Mouse (Mus musculus): ENCODE results near the gene Cd177. TPM values are rescaled to one million over a fixed set of nuclear protein-coding genes. Genes with fewer than 3 reads are reported as not detected.
"Not testable (repeated sequence)": the region's sequence is repeated elsewhere in the genome, so short reads cannot be mapped to it uniquely, and the experiment has no call there.

Gene Cd177
- total RNA-seq (2021), result under 1 TPM in 1 of 2 experiments, not detected in 1; 0.17 TPM
- long read RNA-seq, experiment 1, result 0 reads
- long read RNA-seq, experiment 2, result 0 reads

DNA sequence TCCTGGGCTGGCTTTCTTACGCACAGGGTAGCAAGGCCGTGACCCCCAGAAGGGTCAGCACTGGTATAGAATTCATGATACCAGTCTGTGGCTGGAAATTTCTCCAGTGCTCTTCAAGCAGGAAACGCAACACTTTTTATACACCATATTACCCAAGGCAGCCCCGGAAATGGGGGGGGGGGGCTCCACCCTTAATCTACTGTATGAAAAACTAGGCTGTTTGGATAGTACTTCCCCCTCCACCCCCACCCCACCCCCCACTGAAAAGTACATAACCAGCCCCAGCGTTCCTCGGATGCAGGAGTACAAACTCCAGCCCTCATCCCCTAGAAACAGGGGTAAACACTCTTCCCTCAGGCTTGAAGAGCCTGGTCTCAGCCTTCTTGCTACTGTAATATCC lies at the start of gene Cd177:
Gene Cd177 (minus strand): TSS at position 101 of the 400 bp plus-strand sequence.
- intact Hi-C loops (cut with DNase I), result loop anchor here (10.0 kb wide), 1 partner anchor 65 kb away; no protein-coding TSS in a partner anchor
- no peak for DNase-seq

DNA sequence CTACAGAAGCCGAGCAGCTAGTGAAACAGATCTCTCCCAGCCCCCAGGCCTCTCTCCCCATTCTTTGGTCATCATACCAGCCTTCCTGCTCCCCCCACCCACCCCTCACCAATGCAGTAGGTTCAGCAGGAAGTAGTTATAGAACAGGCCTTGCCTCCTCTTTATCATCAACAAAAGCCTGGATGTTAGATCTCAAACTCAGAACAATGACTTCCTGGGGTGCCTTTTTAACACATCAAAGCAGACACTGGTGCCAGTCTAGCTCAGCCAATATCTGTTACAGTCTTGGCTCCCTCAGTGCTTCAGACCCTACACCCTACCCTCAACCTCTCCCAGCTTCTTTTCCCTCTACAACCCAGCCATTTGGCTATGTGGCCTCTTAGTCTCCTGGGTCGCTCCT lies 48.9 kb upstream of the Cd177 start:
- no peak for DNase-seq
- intact Hi-C loops (cut with DNase I), result no loop called here

DNA sequence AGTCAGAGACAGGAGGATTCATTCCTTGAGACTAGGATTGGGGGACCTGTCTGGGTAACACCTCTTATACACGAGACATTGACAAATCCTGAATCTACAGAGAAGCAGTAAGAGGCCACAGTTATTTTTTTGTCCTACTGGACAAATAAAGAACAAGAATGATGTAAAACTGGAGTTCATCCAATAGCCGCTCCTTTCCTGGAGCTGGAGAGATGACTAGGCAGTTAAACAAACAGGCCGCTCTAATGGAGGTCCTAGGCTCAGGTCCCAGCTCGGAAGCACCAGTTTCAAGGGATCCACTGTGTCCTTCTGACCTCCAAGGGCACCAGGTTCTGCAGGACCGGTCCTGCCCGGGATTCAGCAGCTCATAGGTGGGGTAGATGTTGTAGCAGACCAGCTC lies 44.7 kb upstream of the Cd177 start:
- intact Hi-C loops (cut with DNase I), result no loop called here
- DNase-seq, result no peak

DNA sequence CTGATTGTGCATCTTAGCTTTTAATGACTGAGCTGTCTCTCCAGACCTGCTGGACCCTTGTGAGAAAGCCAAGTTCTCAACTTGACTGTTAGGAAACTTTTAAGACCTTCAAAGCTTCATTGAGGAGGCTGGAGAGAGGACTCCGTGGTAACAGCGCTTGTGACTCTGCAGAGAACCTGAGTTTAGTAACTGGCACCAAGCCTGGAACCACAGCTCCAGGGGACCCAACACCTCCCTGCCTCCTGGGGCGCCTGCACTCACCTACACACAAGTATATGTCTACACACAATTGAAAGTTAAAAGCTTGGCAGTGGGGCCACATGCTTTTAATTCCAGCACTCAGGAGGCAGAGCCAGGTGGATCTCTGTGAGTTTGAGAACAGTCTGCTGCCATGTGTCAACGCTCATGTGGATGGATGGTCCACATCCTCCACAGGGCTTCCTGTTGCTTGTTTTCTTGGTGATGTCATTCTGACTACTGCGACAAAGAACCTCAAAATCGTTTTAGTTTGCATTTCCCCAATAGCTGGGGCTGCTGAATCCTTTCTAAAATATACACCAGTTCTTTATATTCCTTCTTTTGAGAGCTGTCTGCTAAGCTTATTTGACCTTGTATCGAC lies 42.1 kb upstream of the Cd177 start:
- intact Hi-C loops (cut with DNase I), result no loop called here

DNA sequence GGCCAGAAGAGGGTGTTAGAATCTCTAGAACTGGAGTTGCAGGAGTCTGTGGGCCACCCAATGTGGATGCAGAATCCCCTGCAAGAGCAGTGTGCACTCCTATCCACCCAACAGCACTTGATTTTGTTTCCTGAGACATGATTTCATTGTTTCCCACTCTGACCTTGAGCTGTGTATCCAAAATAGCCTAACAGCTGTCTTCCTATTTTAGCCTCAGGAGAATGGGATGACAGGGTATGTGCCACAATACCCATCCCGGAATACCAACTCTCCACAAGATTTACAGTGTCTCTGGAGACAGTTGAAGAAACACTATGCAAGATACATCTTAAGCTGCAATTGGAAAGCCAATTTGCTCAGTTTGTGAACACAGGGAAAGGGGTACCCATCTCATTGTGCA lies 37.8 kb upstream of the Cd177 start:
- DNase-seq, result no peak
- intact Hi-C loops (cut with DNase I), result no loop called here

More for the DNA sequence above, 42.1 kb upstream of the Cd177 start:
- DNase-seq, result no peak

DNA sequence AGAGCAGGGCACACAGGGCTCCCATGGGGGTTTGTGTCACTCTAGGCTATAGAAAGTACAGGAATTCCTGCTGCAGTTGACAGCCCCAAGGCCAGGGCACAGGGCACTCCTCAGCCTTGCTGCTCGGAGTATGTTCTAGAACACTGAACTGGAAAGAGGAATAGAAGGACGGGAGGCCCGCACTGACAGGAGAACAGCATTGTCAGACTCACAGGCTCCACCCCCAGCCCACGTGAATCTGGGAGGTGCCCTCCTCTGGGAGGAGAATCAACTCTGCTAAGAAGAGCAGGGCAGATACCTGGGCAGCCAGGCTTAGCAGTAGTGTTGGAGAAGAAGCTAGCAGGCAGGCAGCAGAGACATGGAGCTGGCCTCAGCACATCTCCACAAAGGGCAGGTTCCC lies 16.8 kb upstream of the Cd177 start, which contains the start of gene Ceacam10:
Gene Ceacam10 (plus strand): TSS at position 289 of the 400 bp plus-strand sequence.
- not testable (repeated sequence) for DNase-seq
- intact Hi-C loops (cut with DNase I), result loop anchor here (5.0 kb wide), 1 partner anchor 760 kb away; the partner anchor contains the start of gene Ceacam2

DNA sequence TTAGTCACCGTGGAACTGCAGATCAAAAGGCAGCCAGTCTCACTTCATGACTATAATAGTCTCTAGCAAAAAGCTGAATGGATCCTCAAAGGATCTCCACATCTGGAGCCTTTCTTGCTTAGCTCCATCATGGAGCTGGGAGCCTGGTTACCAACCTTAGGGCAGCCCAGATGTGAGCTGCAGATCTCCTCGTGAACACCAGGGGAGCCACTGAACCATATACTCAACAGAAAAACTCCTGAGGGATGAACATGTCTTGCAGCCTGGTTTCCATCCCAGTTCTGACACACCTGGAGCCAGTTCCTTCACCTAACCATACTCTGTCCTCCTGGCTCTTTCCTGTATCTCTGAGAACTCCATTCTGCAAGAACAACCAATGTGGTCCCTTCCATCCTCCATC lies 16.0 kb upstream of the Cd177 start:
- DNase-seq, result no peak
- intact Hi-C loops (cut with DNase I), result loop anchor here (5.0 kb wide), 1 partner anchor 761 kb away; the partner anchor contains the start of gene Ceacam2

DNA sequence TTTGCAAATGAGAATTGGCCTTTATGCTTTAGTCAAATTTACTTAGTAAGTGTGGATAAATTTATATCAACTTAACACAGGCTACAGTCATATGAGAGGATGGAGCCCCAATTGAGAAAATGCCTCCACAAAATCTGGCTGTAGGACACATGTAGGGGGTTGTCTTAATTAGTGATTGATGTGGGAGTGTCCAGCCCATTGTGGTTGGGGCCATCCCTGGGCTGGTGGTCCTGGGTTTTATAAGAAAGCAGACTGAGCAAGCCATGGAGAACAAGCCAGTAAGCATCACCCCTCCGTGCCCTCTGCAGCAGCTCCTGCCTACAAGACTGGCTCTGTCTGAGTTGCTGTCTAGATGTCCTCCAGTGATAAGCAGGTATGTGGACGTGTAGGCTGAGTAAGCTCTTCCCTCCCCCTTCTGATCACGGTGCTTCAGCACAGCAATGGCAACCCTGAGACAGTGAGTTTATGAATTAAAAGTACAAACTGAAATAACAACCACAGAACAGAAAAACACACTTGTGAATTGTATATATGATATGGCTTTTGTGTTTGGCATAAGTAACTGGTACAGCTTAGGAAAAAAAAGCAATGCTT lies 13.9 kb upstream of the Cd177 start:
- DNase-seq, result no peak
- intact Hi-C loops (cut with DNase I), result no loop called here

DNA sequence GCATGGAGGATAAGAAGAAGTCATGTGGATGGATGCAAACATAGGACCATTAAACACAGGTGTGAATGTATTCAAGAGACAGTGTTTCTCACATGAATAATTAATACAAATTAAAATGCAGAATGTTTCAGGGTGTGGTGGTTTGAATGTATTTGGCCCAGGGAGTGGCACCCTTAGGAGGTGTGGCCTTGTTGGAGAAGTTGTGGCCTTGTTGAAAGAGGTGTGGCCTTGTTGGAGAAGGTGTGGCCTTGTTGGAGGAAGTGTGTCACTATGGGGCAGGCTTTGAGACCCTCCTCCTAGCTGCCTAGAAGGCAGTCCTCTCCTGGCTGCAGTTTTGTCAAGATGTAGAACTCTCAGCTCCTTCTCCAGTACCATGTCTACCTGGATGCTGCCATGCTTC lies 11.2 kb upstream of the Cd177 start:
- intact Hi-C loops (cut with DNase I), result no loop called here

DNA sequence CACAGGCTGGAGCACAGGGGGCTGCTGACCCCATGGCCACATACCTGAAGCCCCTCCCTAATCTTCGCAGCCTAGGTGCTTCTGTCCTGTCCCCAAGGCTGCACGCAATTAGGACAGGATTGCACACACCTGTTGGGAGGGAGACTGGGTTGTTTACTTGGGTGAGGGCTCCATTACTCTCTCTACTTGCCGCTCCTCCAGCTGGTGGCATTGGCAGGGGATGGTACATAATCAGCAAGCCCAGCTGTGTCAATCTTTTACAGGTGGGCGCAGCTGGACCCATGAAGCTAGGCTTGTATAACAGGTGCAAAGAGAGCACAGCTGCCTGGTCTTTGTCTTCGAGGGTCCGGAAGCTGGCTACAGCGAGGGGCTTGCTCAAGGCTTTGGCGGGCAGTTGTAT lies 2.5 kb upstream of the Cd177 start:
- DNase-seq, result no peak
- intact Hi-C loops (cut with DNase I), result loop anchor here (10.0 kb wide), 1 partner anchor 62 kb away; no protein-coding TSS in a partner anchor

More for the DNA sequence above, 11.2 kb upstream of the Cd177 start:
- no peak for DNase-seq

DNA sequence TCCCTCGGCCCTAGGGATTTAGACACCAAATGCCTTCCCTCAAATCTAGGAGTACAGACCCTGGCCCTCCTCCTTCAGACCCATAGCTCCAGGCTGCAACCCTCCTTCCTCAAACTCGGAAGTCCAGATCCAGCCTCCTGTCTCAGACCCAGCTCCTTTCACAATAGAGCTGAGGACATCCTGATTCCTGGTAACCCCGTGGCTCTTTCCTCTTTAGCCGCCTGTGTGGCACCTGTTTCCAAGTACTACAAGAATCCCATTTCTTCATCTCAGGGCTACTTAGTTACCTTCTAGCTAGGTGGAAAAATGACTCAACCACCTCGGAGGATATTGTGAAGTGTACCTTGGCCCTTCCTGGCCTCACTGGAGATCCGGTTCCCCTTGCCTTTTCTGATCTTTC lies 1.1 kb upstream of the Cd177 start:
- intact Hi-C loops (cut with DNase I), result loop anchor here (10.0 kb wide), 1 partner anchor 64 kb away; no protein-coding TSS in a partner anchor
- DNase-seq, result no peak

DNA sequence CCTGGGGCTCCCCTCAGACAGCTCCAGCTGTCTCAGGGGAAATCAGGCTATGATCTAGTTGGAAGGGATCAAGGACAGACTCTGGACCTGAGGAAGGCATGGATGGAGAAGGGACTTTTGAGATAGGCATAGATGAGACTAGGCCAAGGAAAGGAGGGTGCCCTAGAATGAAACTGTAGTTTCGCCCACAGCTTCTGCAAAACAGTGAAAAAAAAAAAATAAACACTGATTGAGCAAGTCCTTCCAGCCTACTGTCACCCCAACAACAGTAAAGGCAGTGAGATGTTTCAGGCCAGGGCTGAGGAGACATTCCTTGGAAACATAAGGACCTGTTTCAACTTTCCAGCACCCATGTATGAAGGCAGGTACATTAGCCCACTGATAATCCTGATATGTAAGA lies 1.6 kb downstream of the Cd177 start:
- no peak for DNase-seq
- intact Hi-C loops (cut with DNase I), result no loop called here

DNA sequence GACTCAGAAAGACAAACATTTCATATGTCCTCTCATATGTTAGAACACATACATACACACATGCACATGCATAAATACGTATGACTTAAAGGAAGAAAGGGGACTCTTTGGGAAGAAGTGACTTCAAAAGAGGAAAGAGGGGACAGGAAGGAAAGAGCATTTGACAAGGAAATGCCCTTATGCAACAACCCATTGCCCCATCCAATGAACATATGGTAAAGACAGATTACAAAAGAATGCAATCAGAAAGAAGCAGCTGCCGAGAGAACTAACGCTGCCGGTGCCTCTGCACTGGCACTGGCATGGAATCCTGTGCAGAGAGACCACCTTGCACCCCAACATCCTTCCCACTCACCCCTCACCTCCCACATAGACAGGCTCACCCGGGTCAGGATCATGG lies 6.6 kb downstream of the Cd177 start:
- no peak for DNase-seq

DNA sequence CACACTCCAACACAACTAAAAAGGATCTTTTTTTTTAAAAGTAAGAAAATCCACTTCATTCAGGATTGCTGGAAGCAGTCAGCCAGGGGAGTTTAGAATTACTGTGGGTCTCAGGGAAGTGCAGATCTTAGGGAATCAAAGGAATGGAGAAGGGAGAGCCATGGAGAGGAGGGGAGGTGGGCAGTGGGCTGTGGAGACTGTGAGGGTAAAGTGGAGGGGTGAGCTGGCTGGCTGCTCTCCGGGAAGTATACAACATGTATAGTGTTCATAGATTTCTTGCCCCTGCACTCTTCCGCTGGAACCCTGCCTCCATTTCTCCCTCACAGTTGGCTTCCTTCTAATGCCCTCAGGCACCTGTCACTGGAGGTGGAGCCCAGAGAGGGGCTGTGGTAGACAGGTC lies 8.5 kb downstream of the Cd177 start:
- DNase-seq, result no peak
- intact Hi-C loops (cut with DNase I), result no loop called here

More for the DNA sequence above, 6.6 kb downstream of the Cd177 start:
- intact Hi-C loops (cut with DNase I), result no loop called here

DNA sequence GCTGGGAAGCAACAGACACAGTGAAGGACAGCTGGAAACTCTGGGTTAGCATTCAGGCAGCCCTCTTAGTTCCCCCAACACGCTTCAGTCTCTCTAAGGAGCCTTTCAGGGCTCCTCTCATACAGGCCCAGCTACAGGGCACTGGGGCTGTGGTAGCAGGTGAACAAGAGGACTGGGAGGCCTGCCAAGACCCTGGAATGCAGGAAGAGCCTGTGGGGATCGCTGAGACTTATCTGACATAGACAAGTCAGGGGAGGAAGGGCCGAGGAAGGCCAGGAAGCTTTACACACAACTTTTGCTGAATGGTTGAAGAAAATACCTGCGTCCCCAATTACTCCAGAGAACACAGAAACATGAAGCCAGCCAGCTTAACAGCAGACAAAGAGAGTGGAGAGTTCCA lies 9.4 kb downstream of the Cd177 start:
- intact Hi-C loops (cut with DNase I), result no loop called here
- no peak for DNase-seq

DNA sequence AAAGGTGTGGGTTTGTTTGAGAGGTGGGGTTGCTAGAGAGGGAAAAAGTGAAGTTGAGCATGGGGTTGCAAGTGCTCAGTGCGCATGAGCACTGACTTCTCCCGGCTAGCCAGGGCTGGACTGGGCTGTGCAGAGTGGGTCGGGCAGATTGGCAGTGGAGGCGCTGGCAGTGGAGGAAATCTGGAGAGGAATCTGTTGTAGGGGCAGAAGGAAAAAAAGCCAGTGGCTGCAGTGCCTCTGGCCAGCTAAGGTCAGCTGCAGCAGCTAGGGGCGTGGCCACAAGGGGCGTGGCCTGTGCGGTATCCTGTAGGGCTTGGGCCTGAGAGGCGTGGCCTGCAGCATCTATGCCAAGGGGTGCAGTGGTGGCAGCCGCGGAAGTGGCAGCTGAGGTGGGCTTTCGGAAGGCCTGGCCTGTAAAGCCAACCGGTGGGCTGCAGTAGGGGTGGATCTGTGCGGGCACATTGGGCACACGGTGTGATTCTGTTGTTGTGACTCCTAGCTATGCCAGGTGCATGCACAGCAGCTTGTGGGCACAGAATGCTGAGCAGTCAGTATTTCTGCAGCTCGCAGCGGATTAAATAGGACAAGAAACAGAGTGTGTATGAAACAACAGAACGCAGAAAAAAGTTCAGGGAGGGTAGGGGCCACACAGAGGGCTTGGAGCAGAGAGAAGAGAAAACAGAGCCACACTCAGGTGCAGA lies 24.0 kb downstream of the Cd177 start:
- DNase-seq, result no peak
- intact Hi-C loops (cut with DNase I), result no loop called here

DNA sequence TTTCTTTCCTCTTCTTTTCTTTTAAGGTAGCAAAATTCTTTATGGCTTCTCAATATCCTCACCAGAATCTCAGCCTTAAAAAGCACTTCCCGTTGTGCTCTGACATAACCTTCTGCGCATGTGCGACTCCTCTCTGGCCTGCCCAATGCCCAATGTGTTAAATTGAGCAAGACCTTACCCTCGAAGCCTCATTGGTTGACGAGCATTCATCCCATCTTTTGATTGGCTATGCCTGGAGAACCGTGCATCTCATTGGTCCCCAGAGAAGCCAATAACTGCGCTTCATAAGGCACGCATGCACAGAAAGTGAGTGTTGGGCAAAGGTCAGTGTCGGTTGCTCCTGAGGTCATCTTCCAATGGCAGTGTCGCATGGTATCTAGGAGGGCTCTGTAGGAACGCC lies 33.3 kb downstream of the Cd177 start, which contains the start of gene Gm4763:
Gene Gm4763 (minus strand): TSS at position 101 of the 400 bp plus-strand sequence.
- DNase-seq; intact Hi-C loops (cut with DNase I): not testable (repeated sequence)

DNA sequence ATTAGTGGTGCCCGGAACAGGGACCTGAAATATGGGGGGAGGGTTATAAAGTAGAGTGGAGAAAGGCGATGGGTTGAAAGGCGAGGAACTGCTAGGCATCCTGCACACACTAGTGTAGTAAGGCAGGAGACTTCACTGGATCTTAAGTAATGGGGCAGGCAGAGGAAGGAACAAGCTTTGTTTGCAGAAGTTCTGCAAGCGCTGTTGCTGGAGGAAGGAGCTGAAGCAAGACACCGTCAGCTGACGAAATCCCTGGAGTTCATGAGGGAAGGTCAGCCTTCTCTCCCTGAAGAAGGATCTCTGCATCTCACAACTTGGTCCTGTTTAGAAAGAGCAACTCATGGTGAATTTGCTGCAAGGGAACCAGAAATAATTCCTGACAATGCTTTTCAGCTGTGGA lies 45.1 kb downstream of the Cd177 start:
- intact Hi-C loops (cut with DNase I), result no loop called here
- no peak for DNase-seq

DNA sequence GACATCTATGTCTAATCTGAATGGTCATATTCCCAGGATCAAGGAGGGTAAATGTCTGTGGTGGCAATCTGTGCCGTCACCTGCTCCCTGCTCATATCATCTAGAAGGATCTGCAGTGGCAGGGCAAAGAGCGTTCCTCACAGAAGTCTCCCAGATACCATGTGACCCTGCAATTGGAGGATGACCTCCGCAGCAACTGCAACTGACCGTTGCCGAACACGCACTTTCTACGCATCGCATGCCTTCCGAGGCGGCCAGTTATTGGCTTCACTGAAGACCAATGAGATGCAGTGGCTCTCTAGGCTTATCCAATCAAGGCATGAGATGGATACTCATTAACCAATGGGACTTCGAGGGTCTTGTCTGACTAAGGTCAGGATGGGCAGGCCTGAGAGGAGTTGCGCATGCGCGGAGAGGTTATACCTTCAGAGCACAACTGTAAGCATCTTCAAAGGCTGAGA lies 51.2 kb downstream of the Cd177 start, which contains the start of gene BC049730:
Gene BC049730 (plus strand): TSS at position 411 of the 461 bp plus-strand sequence.
- no peak for DNase-seq
- intact Hi-C loops (cut with DNase I), result no loop called here

DNA sequence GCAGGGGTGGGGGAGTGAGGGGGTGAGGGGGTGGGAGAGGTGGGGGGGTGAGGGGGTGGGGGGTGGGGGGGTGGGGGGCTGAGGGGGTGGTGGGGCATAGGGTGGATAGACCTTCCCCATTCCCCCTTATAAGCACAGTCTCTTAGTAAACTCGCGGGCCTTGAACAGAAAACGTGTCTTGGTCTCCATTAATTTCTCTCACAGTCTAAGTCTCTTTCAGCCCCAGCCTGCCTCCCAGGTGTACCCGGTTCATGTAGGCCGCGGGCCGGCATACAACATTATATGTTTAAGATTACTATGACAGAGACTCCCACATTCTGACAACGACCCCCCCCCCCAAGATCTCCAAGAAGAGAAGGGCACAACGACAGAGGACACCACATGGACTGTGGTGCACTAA lies 57.3 kb downstream of the Cd177 start:
- DNase-seq; intact Hi-C loops (cut with DNase I): not testable (repeated sequence)

DNA sequence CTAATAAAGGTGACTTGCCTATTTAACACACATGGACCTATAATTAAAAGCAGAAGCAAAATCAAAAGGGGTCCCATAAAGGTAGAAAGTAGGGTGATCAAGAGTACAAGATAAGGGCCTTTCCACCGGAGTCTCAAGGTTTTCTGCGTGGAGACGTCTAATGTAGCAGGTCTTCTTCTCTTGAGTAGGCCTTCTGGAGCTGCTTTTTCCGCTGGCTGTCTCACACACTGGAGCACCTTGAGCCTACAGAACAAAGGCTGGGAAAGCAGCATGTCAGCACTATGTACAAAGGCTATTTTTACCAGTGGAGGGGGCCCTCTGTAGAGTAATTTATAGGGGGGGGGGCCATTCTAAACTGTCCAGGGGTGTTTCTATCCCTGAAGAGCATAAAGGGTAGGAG lies 62.2 kb downstream of the Cd177 start:
- intact Hi-C loops (cut with DNase I); DNase-seq: not testable (repeated sequence)

Measured in heart, postnatal 14 days (tissue).